Mouse (Mus musculus) heart, postnatal 4 days (tissue): ENCODE measurements around the gene Dock4. TPM values are rescaled to one million over a fixed set of nuclear protein-coding genes. Genes with fewer than 3 reads are reported as not detected.

Experiments used
- DNase-seq: peaks from one replicate; pipeline ENCODE4 v3.0.0; 2021
- total RNA-seq, 2 experiments: library from RNA; stranded (reverse); gene quantifications; 2 replicates each; pipeline ENCODE4 v1.2.3; 2021

Gene Dock4
- total RNA-seq, 2 experiments from 2014 or later = 21.0 to 24.0 TPM

- no peak for DNase-seq
Observed at GRCm38 (mm10) chr12:40888261-40888791, 442.6 kb downstream of the Dock4 start.

- no peak for DNase-seq
Observed at GRCm38 (mm10) chr12:40888829-40889228, 443.1 kb downstream of the Dock4 start.

GRCm38 (mm10) chr12:40889534-40889933, 443.8 kb downstream of the Dock4 start:
- DNase-seq = no peak

- no peak for DNase-seq
Observed at GRCm38 (mm10) chr12:40891168-40891567, 445.4 kb downstream of the Dock4 start.

- no peak for DNase-seq
Observed at GRCm38 (mm10) chr12:40893741-40894140, 448.0 kb downstream of the Dock4 start.

GRCm38 (mm10) chr12:40894695-40895094, 448.9 kb downstream of the Dock4 start:
- DNase-seq = no peak

Other genes starting within 250 kb of the Dock4 start
- 10 to 100 TPM; 23.4 to 23.6 TPM for gene Lsmem1, start 246.5 kb upstream of the Dock4 start, total RNA-seq
- gene Ifrd1, start 197.4 kb upstream of the Dock4 start, total RNA-seq = 100 to 1,000 TPM; 172 to 203 TPM
- gene Zfp277, start 50 bp upstream of the Dock4 start, total RNA-seq = 10 to 100 TPM; 18.7 to 19.6 TPM